Mouse (Mus musculus) kidney, adult 11 months (tissue): ENCODE data around the gene Rcan2.

ENCODE experiments used
- DNase-seq: peaks from one replicate; pipeline ENCODE4 v3.0.0; 2022

Rcan2 gene

DNA sequence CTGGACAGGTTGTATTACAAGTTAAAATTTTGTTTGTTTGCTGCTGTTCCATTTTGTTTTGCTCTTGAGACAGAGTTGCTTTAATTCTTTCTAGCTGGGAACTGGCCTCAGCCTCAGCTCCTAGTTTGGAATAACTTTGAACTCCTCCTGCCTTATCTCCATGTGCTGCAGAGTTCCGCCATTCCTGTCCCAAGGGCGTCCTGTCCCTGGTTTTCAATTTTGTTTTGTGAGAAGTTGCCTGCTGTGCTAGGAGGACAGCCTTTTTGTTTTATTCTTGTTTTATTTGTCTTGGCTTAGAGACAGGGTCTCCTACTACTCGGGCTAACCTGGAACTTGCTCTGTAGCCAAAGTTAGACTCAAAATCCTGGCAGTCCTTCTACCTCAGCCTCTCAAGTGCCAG lies 26.1 kb downstream of the Rcan2 start:
- DNase-seq, result no peak

GRCm38 (mm10) chr17:43832401-43833124 lies 31.4 kb downstream of the Rcan2 start:
- no peak for DNase-seq

GRCm38 (mm10) chr17:43840208-43840607 lies 39.1 kb downstream of the Rcan2 start:
- no peak for DNase-seq

GRCm38 (mm10) chr17:43846714-43847113 lies 45.6 kb downstream of the Rcan2 start:
- no peak for DNase-seq

DNA sequence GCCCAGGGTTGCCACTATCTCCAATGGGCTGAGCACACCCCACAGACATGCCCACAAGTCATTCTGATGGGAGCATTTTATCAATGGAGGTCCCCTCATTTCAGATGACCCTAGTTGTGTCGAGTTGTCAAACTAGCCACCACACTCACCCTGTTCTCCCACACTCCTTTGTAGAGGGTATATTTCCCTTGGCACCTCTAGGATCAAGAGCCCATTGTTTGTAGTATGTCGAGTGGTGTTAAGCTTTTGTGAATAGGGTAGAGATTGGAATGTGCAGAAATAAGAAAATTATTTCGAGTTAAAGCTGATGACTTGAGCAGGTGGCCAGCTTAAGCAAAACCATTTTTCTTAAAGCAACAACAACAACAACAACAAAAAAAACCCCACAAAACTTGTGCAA lies 47.8 kb downstream of the Rcan2 start:
- no peak for DNase-seq

DNA sequence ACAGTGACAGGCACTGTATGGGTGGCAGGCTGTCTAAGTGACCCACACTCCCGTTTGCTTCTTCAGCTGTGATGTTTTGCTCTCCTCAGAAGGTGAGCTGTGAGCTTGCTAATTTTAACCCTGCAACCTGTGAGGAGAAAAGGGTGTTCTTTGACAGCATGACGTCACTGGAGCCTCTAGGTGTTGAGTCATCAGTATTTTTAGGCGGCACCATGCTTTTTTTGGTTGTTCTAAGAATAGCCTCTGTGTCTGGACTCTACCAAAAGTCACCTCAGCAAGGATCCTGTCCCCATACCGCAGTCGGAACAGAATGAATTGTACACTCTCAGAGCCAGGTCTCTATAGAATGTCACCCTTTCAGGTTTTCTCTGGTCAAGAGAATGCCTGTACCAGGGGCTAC lies 54.0 kb downstream of the Rcan2 start:
- no peak for DNase-seq

- DNase-seq, result no peak
Observed at GRCm38 (mm10) chr17:43856081-43856480, 54.9 kb downstream of the Rcan2 start.

- DNase-seq, result no peak
Observed at GRCm38 (mm10) chr17:43868808-43869207, 67.7 kb downstream of the Rcan2 start.

- peak; percentile 24 for DNase-seq
Observed at GRCm38 (mm10) chr17:43869677-43870076, 68.5 kb downstream of the Rcan2 start.

- DNase-seq, result no peak
Observed at GRCm38 (mm10) chr17:43874417-43874816, 73.3 kb downstream of the Rcan2 start.

DNA sequence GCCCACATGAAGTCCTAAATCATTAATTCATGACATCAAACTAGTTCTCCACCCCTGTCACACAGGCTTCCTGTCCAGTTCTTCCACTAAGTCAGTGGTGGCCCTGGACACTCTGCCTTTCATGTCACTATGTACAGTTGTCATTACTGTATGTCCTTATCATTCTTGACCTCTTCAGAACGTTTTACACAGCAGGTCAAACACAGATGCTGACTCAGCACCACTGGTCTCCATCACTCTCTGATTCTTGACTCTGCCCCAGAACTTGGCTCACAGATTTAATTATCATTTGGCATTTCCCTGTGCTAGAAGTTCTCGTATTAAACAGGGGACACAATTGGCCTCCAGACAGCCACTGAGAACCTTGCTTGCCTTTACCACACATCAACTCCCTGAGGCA lies 76.3 kb downstream of the Rcan2 start:
- no peak for DNase-seq

GRCm38 (mm10) chr17:43883016-43883415 lies 81.9 kb downstream of the Rcan2 start:
- no peak for DNase-seq

- no peak for DNase-seq
Observed at GRCm38 (mm10) chr17:43886262-43886661, 85.1 kb downstream of the Rcan2 start.

DNA sequence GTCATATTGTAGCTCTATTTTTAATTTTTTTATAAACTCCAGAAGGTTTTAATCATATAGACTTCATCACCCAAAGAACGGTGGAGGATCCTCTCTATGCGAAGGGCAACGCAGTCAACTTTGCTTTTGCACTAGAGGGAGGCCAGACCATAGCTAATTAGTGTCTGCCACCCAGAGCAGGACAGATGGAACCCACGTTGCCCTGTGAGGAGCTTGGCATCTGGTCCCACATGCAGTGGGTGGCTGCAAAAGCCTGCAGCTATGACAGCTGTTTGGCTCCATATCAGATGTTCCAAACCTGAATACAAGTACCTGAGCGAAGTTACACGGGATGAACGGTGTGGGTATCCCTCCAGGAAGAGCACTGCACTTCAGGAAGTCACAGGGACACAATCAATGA lies 86.8 kb downstream of the Rcan2 start:
- DNase-seq, result no peak

- no peak for DNase-seq
Observed at GRCm38 (mm10) chr17:43897346-43897745, 96.2 kb downstream of the Rcan2 start.

DNA sequence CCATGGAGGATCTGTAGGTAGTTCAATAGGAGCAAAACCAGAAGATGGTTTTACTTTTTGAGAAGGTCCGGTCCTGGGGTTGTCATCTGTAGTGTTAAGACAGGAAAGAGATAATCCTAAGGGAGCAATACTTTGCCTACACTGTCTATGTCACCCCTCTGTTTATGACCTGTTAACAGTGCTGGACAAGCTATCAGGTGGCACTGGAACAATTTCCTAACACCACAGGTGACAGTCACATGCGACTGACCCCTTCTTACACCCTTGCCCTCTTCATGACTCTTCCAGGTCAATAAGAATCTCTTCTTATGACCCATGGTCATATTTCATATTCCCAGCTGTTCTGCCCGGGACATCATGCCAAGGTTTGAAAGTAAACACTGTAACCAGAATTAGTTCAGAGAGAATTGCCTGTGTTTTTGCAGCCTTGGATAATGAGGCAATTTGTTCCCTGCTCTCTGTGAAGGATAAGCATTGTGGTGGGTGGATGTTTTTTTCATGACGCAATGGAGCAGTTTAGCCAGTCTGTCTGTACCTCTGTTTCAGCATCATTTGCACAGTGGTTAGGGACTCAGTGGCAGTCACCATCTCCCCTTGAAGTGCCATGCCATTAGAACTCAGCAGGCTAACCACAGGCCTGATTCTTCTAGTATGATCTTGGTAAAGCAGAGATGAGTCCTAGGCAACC lies 98.4 kb downstream of the Rcan2 start:
- no peak for DNase-seq

DNA sequence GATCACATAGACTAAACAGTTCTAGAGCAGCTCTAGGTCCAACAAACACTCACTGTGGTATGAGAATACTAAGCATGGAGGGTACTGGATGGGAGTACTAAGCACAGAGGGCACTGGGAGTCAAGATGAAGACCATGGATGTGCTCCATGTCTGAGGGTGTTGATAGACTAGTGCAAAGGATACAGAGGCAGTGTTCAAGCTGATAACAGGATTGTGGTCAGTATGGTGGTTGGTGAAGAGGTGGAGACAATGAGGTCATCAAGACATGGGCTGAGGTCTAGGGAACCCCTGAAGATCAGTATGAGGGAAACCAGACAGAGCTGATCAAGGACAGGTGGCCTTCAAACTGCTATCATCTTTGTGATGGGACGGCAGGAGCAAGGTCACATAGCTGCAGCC lies 99.0 kb downstream of the Rcan2 start:
- no peak for DNase-seq

DNA sequence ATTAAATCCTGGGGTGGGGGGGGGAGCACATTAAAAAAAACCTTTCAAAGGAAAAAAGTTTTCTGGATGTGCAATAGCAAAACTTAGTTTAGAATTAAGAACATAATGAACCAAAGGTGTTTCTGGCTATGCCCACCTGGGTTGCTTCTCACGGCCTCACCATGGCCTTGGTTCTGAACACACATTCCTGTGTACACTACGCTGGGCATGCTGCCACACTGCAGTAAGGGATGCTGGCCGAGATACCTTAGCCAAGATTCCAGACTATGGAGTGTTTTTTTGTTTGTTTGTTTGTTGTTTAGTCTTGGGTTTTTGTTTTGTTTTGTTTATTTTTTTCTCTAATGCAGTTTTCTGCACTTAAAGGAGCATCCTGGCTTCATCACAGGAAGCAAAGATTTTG lies 100.3 kb downstream of the Rcan2 start:
- DNase-seq, result no peak

- no peak for DNase-seq
Observed at GRCm38 (mm10) chr17:43903807-43904771, 102.9 kb downstream of the Rcan2 start.

DNA sequence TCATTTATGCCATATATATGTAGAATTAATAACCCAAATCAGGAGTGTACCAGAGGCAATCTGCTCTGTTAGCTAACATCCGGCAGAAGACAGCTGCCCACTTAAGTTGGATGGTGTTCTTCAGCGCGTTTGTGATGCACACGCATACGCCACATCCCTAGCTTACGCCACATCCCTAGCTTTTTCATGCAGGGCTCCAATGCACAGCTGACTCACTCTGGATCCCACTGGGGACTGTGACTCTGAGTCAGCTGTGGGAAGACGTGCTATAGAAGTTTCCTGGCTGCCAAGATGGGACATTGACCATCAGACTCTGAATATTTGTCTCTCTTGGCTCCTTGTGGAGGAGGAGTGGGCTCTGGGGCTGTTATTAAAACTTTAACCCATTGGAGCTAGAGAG lies 103.7 kb downstream of the Rcan2 start:
- DNase-seq, result no peak

- DNase-seq, result no peak
Observed at GRCm38 (mm10) chr17:43906728-43907127, 105.6 kb downstream of the Rcan2 start.

DNA sequence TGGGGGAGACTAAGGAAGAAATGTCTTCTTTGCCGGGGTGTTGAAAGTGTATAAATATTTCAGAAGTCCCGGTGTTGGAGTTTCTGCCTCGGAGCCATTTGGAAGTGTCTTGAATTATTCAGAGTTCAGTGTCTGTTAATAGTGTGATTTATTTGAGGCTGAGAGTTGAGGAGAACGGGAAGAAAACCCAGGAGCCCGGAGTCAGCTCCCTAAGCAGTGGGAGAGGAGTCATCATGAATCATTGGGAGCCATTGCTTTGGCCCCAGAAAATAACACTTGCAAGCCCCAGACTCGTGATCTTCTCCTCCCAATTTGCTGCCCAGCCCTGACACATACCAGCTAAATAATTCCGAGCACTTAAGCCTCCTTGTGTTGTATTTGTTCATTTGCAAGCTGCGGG lies 115.0 kb downstream of the Rcan2 start:
- no peak for DNase-seq

DNA sequence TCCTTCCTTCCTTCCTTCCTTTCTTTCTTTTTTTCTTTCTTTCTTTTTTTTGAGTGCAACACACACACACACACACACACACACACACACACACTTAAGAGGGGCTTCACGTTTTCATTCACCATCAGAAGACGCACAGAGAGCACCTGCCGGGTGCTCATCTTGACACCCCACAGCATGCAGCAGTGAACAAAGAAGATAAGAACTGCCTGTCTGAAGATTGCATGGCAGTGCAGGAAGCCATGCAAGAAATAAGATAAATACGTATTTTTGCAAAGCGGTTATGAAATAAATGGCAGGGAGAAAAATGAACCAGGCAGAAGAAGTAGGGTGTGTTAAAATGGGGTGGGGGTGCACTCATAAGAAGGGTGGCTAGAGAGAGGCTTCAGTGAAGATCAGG lies 116.0 kb downstream of the Rcan2 start:
- no peak for DNase-seq

DNA sequence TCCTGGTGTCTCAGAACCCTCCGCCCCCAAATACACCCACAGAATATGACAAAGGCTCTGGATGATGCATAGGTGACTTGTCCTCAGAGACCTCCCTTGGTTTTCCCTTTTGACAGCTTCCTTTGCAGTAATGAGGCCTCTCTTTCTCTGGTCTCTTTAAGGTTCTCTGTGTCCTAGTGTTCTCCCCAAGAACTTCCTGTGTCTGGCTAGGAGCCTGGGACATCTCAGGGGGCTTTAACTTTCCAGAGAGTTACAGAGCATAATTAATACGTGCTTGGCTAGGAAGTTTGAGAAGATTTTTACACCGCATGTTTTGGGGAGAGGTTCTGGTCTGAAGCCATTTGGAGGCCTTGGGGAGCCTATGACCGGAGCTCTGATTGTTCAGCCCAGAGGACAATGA lies 128.7 kb downstream of the Rcan2 start:
- DNase-seq, result no peak
